Comparison of ENCODE assay signal across 8 mouse cellular contexts in the genomic region with DNA sequence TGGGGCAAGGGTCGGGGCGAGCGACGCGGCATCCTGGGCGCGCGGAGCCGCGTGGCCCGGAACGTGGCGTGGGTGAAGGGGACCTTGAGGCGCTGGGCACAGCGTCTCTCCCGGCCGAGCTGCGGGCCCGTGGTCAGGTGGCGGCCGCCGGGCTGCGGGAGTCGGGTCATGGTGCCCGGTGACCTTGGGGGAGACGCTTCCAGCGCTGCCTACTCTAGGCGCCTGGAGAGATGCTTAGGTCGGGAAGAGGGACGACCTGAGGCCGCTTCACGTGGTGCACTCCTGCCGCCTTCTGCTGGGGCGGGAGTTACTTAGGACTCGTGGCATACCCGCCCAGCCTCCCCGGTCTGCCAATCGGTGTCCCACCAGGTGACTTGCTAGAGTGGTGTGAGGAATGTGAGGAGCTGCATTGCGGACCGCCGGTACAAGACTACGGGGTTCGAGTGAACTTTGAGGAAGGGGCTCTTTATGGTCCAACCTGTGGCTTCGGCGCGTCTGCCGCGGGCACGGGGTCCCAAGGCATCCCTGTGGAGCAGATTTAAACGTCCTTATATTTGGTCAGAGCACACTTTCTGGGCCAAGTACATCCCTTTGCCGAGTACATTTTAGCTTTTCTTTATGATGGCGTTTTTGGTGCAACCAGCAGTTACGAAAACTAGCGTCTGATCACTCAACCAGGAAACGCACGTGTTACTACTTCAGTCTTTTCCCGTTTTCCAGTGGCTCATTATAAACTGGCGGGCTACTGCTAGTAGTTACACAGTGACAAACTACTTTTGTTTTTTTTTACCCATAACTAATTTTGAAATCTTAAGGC. TPM values are rescaled to one million over a fixed set of nuclear protein-coding genes. Genes with fewer than 3 reads are reported as not detected.
DNase-seq lines count a peak whose midpoint lies in the region; ATAC-seq and TF ChIP-seq lines count a peak whose summit lies in the region.

No protein-coding gene starts in this region.

- intact Hi-C loops in heart, postnatal 25 days (cut with DNase I): no loop called here

- H3K27ac ChIP-seq in forebrain, embryonic 16.5 days (ENCODE audit: low read length): no peak overlapping the region
- peak overlapping the region; percentile 96 for H3K27ac ChIP-seq in layer of hippocampus, adult 2 months
- H3K27ac ChIP-seq in lung, embryonic 14.5 days (ENCODE audit: low read depth): peak overlapping the region; percentile 76
- H3K27ac ChIP-seq in neural tube, embryonic 15.5 days (replicated peaks): peak overlapping the region; percentile 60; the same call in 1 of the 2 replicates

- no peak for TF ChIP-seq CTCF in layer of hippocampus, adult 2 months (conservative IDR thresholded peaks at IDR 0.05)
- no peak for TF ChIP-seq CTCF in lung, embryonic 14.5 days (IDR thresholded peaks at IDR 0.05; ENCODE audit: low read depth)

- H3K4me3 ChIP-seq in forebrain, embryonic 16.5 days (replicated peaks; ENCODE audit: low read length): peak overlapping the region; percentile 91
- H3K4me3 ChIP-seq in layer of hippocampus, adult 2 months: peak overlapping the region; percentile 68
- H3K4me3 ChIP-seq in lung, embryonic 14.5 days (ENCODE audit: low read depth, low read length): peak overlapping the region; percentile 90
- H3K4me3 ChIP-seq in neural tube, embryonic 15.5 days (replicated peaks): peak overlapping the region; percentile 78

- no peaks in the 10 kb centered on the region for H3K9me3 ChIP-seq in forebrain, embryonic 16.5 days (ENCODE audit: control insufficient read depth, low read length)
- no peaks in the 10 kb centered on the region for H3K9me3 ChIP-seq in lung, embryonic 14.5 days (ENCODE audit: low read depth, low read length)
- H3K9me3 ChIP-seq in neural tube, embryonic 15.5 days (replicated peaks): no peaks in the 10 kb centered on the region

- peaks cover 11% of the 10 kb centered on the region for H3K4me1 ChIP-seq in forebrain, embryonic 16.5 days (replicated peaks; ENCODE audit: control insufficient read depth, insufficient read depth, low read length)
- H3K4me1 ChIP-seq in lung, embryonic 14.5 days (ENCODE audit: insufficient read depth): no peaks in the 10 kb centered on the region
- peaks cover 19% of the 10 kb centered on the region for H3K4me1 ChIP-seq in neural tube, embryonic 15.5 days

- under 1% methylated on average over 57 of the region's 58 CpGs for WGBS in forebrain, embryonic 16.5 days
- under 1% methylated on average over 58 of the region's 58 CpGs for WGBS in lung, embryonic 14.5 days
- WGBS in neural tube, embryonic 15.5 days: under 1% methylated on average over 48 of the region's 58 CpGs

- H3K4me2 ChIP-seq in forebrain, embryonic 16.5 days (ENCODE audit: low read length): peak overlapping the region; percentile 90
- H3K4me2 ChIP-seq in lung, embryonic 14.5 days: peak overlapping the region; percentile 96
- peak overlapping the region; percentile 96 for H3K4me2 ChIP-seq in neural tube, embryonic 15.5 days

- peak; percentile 81 for DNase-seq in MEL-GATA-1-ER (ENCODE audit: extremely low read depth, low read depth)
- DNase-seq in heart, postnatal 25 days (ENCODE audit: low spot score): peak; percentile 45
- peak in 1 of 2 experiments; percentile 36 for DNase-seq in layer of hippocampus, adult 2 months (ENCODE audit: low spot score in 2 of 2)
- DNase-seq in lung, embryonic 14.5 days: peak; percentile 73
- DNase-seq in thymus, postnatal 14 days: peak; percentile 66

- ATAC-seq in cerebellum, adult (ENCODE audit: insufficient number of reproducible peaks, low FRiP score, low TSS enrichment): peak; percentile 57
- peak; percentile 49 for ATAC-seq in forebrain, embryonic 16.5 days
- ATAC-seq in lung, embryonic 14.5 days (ENCODE audit: insufficient read depth): peak; percentile 81
- ATAC-seq in neural tube, embryonic 15.5 days (ENCODE audit: low FRiP score): peak; percentile 65

- H3K9ac ChIP-seq in forebrain, embryonic 16.5 days (replicated peaks; ENCODE audit: low read depth, low read length): peak overlapping the region; percentile 75
- peak overlapping the region; percentile 87 for H3K9ac ChIP-seq in lung, embryonic 14.5 days
- H3K9ac ChIP-seq in neural tube, embryonic 15.5 days (replicated peaks): peak overlapping the region; percentile 69

- no peaks in the 10 kb centered on the region for H3K36me3 ChIP-seq in forebrain, embryonic 16.5 days (ENCODE audit: control insufficient read depth, insufficient read depth)
- H3K36me3 ChIP-seq in lung, embryonic 14.5 days (ENCODE audit: insufficient read depth): no peaks in the 10 kb centered on the region
- no peaks in the 10 kb centered on the region for H3K36me3 ChIP-seq in neural tube, embryonic 15.5 days

- no peaks in the 10 kb centered on the region for H3K27me3 ChIP-seq in forebrain, embryonic 16.5 days (replicated peaks; ENCODE audit: control insufficient read depth, insufficient read depth, low read length)
- no peaks in the 10 kb centered on the region for H3K27me3 ChIP-seq in lung, embryonic 14.5 days (ENCODE audit: insufficient read depth, low read length)
- no peaks in the 10 kb centered on the region for H3K27me3 ChIP-seq in neural tube, embryonic 15.5 days (replicated peaks)

RNA-seq across cellular contexts. Expression of a gene that starts 0.7 kb away (rescaled TPM):
- polyA plus RNA-seq in forebrain, embryonic 16.5 days (2015; fragmentation: Nextera tagmentation; extraction: Ambion mirVana): 17.8 and 22.6 TPM in 2 replicates
- 100 to 1,000 TPM; 166 to 175 TPM for total RNA-seq in heart, postnatal 25 days (2021)
- 10 to 100 TPM; 20.8 to 22.0 TPM for total RNA-seq in layer of hippocampus, adult 2 months (2021)
- polyA plus RNA-seq in lung, embryonic 14.5 days (2014; fragmentation: Nextera tagmentation; extraction: Ambion mirVana): 31.0 and 33.4 TPM in 2 replicates
- polyA plus RNA-seq in neural tube, embryonic 15.5 days (2015; fragmentation: Nextera tagmentation; extraction: Ambion mirVana): 10.5 and 16.8 TPM in 2 replicates
